Mouse (Mus musculus) cerebellum, postnatal 36 days (tissue): Measurements from ENCODE around the gene Vmn1r181.
"Not testable (repeated sequence)": the region's sequence is repeated elsewhere in the genome, so short reads cannot be mapped to it uniquely, and the experiment has no call there.

ENCODE experiments used
- DNase-seq, 2 experiments: peaks; one replicate each; pipeline ENCODE4 v3.0.0; 2021 to 2022; ENCODE audit warnings: mixed read lengths in 2 of 2

Gene Vmn1r181

GRCm38 (mm10) chr7:23974315-23974714 is at the start of gene Vmn1r181:
Gene Vmn1r181 (plus strand): TSS chr7:23974615.
- DNase-seq: not testable (repeated sequence)

DNA sequence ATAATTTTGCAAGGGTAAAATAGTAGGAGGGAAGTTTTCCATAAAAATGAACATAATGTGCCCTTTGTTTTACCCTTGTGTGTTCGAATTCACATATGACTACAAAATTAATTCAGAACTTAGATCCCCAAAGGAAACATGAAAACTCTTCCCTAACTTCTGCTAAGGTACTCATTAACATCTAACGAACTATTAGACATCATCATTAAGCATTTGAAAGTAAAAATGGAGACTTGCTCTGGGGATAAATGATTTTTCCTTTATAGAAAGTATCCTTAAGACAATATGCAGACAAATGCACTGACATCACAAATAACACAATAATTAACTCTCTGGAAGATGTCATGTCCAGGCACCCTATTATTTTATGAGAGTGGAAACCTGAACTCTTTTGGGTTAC is 47.7 kb upstream of the Vmn1r181 start, which contains the start of gene Vmn1r179:
Gene Vmn1r179 (plus strand): TSS at position 301 of the 400 bp plus-strand sequence.
- DNase-seq: no peak

GRCm38 (mm10) chr7:23950332-23950731 is 24.1 kb upstream of the Vmn1r181 start, which contains the start of gene Vmn1r180:
Gene Vmn1r180 (plus strand): TSS chr7:23950632.
- no peak for DNase-seq

- DNase-seq: peak; percentile 6 to 19
These were observed 6.4 kb upstream of the Vmn1r181 start for GRCm38 (mm10) chr7:23968044-23968443.

GRCm38 (mm10) chr7:24001391-24001790 is 27.0 kb downstream of the Vmn1r181 start, which contains the start of gene V1rd19:
Gene V1rd19 (plus strand): TSS chr7:24001691.
- DNase-seq: no peak
